Mouse (Mus musculus) gastrocnemius, adult 8-10 months (tissue): ENCODE results near the gene Zfp367. TPM values are rescaled to one million over a fixed set of nuclear protein-coding genes. Genes with fewer than 3 reads are reported as not detected.
A peak's percentile ranks its signal among the peaks of the same experiment; 100 is the strongest.

Experiments used
- DNase-seq, 2 experiments: peaks; one replicate each; pipeline ENCODE4 v3.0.0; 2022; ENCODE audit warnings: low spot score in 2 of 2
- total RNA-seq, 4 experiments: library from RNA; stranded (reverse); gene quantifications; 2 replicates each; pipeline ENCODE4 v1.2.4; 2022

The Zfp367 gene
- total RNA-seq: 10 to 100 TPM; 22.1 to 37.1 (median 31.9) TPM

GRCm38 (mm10) chr13:64153083-64153682 is at the start of gene Zfp367:
Gene Zfp367, minus strand, starts transcription at chr13:64153202.
- peak; percentile 97 for DNase-seq

DNA sequence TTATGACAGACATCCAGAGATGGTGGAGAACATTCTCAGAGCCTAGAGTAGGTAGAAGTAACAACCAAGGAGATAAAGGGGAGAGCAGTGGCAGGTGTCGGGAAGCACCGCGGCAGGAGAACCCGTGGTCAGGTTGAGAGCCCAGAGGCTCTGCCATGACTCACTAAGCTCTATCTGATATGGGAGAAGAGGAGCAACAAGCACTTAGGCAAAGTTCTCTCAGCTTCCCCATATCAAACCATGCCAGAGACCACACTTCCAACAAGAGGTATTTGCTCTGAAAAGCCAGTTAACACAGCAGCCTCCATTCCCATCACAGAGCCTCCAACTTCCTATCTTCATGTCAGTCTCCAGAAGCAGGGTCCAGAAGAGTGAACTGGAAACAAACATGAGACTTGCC is 47.9 kb upstream of the Zfp367 start:
- DNase-seq: no peak

GRCm38 (mm10) chr13:64198310-64198709 is 45.3 kb upstream of the Zfp367 start:
- no peak for DNase-seq

DNA sequence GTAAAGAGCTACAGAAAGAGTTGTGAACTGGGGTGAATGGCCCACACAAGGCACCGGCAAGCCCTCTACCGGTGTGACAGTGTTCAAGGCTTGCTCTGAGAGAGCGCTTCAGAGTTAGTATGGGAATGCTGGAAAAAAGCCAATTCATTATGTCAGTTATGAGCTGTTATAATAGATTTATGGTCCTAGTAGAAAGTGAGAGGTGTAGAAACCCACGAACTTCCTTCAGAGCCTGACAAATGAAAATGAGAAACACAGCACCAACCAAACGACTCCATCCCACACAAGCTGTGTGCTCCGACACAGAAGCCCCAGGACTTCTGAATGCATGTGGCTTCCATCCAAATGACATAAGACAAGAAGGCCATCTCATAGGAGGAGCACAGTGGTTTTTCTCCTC is 44.9 kb upstream of the Zfp367 start:
- DNase-seq: no peak

DNA sequence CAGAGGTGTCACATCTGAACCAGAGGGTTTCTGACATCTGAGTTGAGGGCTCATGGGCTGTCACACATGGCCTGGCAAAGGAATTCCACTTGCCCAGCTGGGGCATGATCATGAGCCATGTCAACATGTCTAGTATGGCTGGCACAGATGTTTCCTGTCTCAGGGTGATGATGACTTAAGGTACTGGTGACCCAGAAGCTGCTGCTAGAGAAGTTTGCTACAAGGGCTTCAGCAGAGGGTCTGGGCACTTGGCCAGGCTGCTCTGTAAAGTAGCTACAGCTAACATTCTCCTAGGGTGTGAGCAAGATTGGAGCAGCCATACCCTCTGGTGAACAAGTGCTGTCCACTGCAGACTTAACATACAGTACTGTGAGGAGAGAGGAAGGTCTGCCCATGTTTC is 34.1 kb upstream of the Zfp367 start:
- DNase-seq: no peak

DNA sequence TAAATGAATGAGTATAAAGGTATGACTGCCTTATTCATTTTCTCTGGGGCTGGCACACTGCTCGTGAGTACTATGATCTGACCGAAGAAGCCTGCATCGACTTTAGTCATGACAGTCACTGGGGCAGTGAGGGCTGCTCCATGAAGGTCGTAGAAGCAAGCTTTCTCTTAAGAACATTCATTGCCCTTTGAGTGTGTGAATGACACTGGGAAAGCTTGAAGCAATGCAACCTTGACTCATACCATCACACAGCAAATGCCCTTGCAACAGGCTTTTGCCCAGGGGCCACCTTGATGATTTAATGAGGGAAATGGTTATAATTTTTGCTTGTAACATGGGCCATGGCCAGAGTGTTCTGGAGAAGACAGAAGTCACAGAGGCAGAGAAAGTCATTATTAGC is 33.5 kb upstream of the Zfp367 start:
- DNase-seq: no peak

GRCm38 (mm10) chr13:64185586-64185985 is 32.6 kb upstream of the Zfp367 start:
- DNase-seq: no peak

DNA sequence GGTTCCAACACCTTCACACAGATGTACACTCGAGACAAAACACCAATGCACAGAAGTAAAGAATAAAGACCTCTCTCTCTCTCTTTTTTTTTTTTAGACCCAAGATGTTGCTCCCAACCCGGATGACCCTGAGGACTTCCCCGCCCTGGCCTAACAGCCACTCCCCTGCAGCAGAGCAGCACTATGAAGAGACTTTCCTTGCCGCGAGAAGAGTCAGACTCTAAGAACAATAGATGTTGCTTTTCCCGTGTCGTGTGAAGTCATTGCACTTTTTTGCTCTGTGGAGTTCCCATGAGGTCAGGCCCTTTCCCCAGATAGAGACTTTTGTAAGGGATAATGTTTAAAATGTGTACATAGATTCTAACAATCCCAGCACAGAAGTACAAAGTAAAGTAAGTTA is 32.2 kb upstream of the Zfp367 start:
- no peak for DNase-seq

DNA sequence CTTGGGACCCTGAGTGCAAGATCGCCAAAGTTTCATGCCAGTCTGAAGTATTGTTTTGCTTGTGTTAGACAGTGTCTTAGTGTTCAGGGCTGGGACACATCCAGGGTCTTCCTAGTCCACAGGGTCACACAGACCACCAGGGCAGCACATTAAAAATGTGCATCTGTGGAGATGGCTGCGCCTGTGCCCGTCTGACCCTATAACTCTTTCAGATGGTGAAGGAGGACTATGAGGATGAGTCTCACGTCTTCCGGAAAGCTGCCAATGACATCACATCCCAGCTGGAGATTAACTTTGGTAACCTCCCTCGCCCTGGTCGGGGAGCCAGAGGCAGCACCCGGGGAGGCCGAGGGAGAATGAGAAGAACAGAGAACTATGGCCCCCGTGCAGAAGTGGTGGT is 31.4 kb upstream of the Zfp367 start:
- no peak for DNase-seq

GRCm38 (mm10) chr13:64183583-64183982 is 30.6 kb upstream of the Zfp367 start:
- DNase-seq: no peak

DNA sequence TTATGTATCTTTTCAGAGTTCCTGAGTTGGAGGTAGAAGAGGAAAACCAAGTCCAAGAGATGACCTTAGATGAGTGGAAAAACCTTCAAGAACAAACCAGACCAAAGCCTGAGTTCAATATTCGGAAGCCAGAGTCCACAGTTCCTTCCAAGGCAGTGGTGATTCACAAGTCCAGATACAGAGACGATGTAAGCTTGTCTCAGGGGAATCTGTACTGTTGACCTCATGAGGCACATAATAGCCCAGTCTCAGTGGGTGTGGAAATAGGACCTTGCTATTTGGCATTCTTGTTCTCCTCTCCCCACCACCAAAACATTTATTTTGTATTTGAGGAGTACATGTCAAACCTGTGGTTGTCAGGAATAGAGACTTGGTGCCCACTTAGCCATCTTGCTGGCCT is 29.1 kb upstream of the Zfp367 start:
- no peak for DNase-seq

- peak in 1 of 2 experiments; percentile 23 for DNase-seq
Measured at GRCm38 (mm10) chr13:64180888-64181287, 27.9 kb upstream of the Zfp367 start.

DNA sequence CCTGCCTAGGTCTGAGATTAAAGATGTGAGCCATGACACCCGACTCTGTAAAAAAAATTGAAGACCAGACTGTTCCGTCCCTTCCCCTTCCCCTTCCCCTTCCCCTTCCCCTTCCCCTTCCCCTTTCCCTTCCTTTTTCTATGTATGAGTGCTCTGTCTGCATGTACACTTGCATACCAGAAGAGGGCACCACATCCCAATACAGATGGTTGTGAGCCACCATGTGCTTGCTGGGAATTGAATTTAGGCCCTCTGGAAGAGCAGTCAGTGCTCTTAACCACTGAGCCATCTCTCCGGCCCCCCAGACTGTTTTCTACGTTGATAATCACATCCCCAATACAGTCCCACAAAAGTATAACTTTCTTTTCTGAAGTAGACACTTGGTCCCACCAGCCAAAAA is 27.3 kb upstream of the Zfp367 start:
- DNase-seq: no peak

DNA sequence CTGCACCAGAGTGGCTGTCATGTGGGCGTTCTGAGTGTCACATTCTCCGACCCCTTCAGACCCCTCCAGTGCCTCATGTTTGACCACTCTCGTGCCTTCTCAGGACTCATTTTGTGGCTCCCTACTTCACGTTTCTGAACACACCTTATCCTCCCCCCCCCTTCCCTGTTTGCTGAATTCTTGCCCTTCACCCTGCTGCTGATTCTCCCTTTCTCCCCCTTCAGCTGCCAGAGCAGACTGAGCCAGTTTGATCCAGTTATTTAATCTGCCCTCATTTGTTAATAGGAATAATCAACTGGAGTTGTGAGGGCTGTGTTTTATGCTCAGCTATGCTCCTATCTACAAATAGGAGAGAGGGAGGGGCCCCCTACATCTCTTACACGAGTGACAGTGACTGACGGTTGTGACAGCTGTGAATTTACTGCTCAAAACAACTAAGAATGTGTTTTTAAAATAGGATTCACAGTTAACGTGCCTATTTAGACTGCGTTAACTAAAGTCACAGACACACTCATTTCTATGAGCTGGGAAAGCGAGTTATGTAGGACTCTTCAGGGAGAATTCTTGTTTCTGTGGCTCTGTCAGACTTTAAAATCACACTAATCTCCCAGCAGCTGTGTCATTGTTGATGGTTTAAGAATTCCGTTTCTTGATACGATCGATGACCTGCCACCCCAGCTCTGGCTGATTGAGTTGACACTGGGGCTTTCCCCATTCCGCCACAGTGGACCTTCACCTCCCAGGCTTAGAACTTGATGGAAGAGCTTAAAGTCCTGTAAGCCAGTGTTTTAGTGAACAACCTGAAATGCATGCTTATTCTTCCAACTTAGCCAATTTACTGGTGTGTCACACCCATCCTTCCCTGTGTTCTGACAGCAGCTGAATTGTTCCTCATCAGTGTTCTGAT is 26.0 kb upstream of the Zfp367 start:
- DNase-seq: no peak

- no peak for DNase-seq
Measured at GRCm38 (mm10) chr13:64178000-64178399, 25.0 kb upstream of the Zfp367 start.

GRCm38 (mm10) chr13:64169746-64170145 is 16.7 kb upstream of the Zfp367 start:
- DNase-seq: no peak

DNA sequence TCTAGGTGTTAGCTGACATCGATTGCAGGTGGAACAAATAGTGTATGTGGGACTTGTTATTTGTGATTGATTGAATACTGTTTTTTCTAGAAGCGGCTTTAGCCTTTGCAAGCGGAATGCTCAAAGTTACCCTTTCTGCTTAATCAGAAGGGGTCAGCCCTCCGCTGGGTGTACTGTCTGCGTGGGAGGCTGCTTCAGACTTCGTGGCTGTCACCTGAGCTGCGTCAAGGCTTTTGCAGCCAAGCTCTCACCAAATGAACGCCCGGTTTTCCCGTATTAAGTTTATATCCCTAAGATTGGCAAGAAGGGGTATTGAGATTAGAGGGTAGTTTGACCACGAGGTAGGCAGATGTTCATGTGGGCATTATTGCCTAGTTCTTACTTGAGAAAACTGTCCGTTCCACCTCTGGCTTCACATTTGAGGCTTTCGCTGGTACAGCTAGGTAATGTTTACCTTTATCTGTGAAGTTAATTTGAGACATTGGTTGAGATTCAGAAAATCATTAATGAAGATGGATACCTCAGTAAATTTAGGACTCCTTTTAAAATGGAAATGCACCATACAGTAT is 10.2 kb upstream of the Zfp367 start:
- DNase-seq: no peak

GRCm38 (mm10) chr13:64162626-64163025 is 9.6 kb upstream of the Zfp367 start:
- DNase-seq: no peak

DNA sequence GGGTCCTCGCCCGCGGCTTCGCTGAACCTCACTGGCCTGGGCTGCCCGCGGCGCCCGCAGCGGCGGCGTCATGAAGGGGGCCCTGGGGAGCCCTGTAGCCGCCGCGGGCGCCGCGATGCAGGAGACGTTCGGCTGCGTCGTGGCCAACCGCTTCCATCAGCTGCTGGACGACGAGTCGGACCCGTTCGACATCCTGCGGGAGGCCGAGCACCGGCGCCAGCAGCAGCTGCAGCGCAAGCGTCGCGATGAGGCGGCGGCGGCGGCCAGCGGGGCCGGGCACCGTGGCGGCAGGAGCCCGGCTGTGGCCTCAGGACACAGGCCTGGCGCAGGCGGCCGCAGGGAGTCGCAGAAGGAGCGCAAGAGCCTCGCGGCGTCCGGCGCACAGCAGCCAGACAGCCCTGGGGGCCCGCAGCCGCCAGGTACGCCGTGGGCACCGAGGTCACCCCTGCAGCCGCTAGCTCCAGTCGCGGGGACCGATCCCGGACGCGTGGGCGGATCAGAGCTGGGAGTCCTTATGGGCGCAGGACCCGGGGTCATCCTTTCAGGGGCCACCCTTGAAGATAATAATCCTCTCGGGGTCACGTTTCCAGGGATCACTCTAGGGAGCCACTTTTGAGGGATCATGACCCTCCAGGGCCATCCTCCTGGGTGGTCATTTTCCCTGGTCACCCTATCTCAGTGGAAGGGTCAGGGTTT is 9.1 kb upstream of the Zfp367 start:
- peak in 1 of 2 experiments; percentile 18 for DNase-seq

- peak; percentile 96 for DNase-seq
Measured at GRCm38 (mm10) chr13:64161548-64161915, 8.5 kb upstream of the Zfp367 start, which contains the start of gene Habp4. Gene Habp4, plus strand, starts transcription at chr13:64161824.

GRCm38 (mm10) chr13:64156966-64157365 is 4.0 kb upstream of the Zfp367 start:
- DNase-seq: no peak

DNA sequence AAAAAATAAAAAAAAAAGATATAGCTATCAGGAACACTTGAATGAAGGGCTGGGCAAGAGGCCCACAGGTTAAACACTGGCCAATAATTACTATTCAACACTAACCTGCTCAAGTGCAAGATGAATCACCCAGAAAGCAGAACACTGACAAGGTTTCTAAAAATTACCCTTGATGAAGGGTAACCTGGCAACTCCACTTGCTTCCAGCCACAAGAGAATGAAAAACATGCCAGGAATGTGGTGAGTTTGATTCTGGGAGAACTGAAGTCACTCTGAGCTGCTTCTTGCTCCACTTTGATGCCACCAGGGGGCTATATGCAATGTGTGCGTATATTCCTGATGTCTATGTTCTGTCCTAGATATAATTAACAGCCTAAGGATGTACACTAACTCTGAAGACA is 2.2 kb upstream of the Zfp367 start:
- no peak for DNase-seq
